Mouse (Mus musculus) lung, postnatal 4 days (tissue): ENCODE measurements at regions not wholly inside any gene's neighbourhood (a gene's known extent, or its start where the extent isn't known, plus 50 kb on each side); places are given as distances from the start of the nearest gene placed in this dataset.

Experiments used
- DNase-seq, 2 experiments: peaks; one replicate each; pipeline ENCODE4 v3.0.0; 2021

- peak in 1 of 2 experiments; percentile 24 for DNase-seq
Observed at GRCm38 (mm10) chr5:90164434-90164833, 59.4 kb downstream of the Cox18 start.

- no peak for DNase-seq
Observed at GRCm38 (mm10) chr5:90163033-90163859, 60.6 kb downstream of the Cox18 start.

- DNase-seq = no peak
Observed at GRCm38 (mm10) chr5:90160281-90160680, 63.5 kb downstream of the Cox18 start.

DNA sequence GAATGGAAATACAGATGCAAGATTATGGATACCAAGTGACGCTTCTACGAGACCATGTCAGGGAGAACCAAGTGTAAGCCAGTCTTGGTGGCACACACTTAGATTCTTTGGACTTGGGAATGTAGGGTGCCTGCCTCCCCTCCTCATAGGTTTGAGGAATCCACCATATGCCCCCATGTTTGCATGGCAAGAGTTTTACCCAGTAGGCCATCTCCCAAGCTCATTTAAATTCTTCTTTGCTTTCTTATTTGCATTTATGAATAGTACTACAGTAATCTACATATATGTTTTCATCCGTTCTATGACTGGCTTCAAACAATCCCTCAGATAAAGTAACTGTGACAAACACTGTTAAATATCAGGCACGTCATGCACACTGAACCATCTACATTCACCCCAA is 67.3 kb downstream of the Cox18 start:
- DNase-seq = no peak

DNA sequence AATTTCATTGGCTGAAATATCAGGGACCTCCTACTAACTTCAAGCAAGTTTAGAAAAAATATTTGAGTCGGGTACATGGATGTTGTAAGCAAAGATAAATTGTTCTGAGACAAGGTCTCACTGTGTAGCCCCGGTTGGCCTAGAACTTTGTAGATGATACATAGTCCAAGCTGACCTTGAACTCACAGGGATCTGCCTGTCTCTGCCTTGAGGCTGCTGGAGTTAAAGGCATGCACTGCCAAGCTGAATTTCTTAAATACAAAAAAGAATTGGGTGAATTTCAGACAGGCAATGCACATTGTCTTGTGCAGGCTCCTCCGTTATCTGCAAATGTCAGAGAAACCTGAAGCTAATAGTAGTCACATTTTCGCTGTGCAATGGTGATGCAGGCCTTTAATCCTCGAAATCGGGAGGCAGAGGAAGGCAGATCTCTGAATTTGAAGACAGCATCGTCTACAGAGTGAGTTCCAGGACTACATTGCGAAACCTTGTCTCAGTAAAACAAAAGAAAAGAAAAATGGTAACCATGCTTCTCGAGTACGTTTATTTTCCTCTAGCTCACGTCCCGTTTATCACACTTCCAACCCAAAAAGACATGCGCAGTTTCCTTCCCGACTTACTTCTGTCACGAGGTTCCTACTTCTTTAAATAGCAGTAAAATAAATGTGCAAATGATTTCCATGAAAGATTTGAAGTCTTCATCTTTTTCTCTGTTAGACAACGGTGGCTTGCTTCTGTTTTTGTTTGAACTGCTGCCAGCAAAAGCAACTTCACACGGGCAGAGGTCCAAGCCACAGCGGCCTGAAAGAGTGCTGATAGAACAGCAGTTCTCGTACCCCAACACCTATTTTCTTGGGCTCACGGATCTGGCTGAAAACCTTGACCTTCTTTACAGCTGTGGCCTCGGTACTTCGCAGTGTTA is 73.9 kb downstream of the Cox18 start:
- peak in 1 of 2 experiments; percentile 6 for DNase-seq

- DNase-seq = no peak
Observed at GRCm38 (mm10) chr5:90135971-90136370, 87.8 kb downstream of the Cox18 start.

- no peak for DNase-seq
Observed at GRCm38 (mm10) chr5:90107036-90107435, 116.8 kb downstream of the Cox18 start.

DNA sequence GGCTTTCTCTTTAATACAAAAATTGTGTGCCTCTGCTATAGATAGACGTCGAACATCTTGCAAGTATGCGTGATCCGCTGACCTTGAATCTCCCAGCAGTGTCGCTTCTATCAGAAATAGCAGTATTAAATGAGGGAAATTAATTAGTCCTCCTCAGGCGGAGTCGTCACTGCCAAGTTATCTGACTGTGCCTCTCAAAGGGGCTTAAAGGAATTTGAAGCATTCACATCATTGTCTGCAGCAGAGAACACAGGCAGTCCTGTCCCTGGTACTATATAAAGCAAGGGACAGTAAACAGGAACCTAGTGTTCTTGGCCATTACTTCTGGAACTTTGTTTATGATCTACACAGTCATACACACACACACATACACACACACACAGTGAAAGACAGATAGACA is 119.1 kb downstream of the Cox18 start:
- no peak for DNase-seq

DNA sequence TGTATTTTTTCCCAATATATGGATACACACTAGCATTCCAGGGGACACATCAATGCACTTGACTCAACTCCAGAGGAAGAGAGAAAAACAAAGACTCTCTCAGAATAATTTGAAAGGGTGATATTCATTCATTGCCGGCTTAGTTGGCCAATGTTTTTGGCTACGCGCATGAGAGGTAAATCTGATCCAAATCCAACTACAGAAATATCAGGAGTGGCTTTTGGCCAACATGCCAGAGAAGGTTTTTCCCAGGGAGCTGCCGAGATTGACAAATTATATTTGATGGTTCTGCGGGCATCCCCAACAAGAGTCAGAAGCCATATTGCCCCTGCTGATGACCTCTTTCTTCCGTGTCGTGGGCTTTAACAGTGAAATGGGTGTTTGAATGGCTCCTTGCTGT is 135.3 kb downstream of the Cox18 start:
- no peak for DNase-seq

GRCm38 (mm10) chr5:90086491-90086890 is 137.3 kb downstream of the Cox18 start:
- no peak for DNase-seq

DNA sequence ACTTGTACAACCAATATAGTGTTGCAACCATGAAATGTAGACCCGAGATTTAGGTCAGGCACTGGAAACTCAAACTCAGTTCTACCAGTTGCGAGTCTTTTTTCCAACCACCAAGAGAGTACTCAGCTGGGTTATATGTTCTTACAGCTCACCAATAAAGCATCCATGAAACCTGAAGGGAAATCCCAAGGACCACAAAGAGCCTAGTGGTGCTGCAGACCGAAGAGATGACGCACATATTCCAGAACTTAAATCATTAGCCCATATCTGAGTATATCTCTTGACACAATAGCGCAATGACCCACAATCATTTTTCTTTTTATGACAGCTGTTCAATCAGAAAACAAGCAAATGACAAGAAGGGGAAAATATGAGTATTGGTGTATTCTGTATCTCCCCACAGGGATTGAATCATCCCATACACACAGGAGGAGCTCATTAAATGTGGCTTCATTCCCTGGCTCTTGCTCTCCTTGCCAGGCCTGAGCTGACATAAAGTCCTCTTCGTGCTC is 146.7 kb downstream of the Cox18 start:
- no peak for DNase-seq

DNA sequence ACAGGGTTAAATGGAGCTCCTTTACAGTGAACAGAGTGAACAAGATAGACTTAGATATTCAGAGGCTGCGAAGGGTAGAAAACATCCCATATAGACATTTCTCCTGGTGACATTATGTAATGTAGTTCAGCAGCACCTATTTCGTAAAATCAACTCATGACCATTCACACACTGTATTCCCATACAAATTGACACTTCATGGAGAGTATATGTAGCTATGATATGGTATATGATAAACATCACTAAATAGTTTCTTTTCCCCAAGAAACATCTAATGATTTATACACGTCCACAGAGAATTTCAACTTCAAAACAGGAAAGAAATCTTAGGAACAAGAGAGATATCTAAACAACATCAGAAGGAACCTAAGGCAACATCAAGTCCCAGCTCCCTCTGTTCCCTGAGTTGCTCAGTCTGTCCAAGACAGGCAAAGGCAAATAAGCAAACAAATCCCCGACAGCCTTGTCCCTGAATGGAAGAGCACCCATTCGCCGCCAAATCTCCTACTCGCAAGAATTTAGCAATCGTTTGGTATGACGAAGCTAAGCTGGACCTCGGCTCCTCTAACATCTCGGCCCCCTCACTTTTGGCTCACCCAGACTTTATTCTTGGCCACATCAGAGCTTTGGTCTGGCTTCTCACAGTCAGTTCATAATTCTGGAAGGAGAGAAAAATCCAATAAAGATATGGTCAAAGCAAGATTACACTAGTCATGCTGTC is 148.0 kb downstream of the Cox18 start:
- DNase-seq = peak; percentile 11 to 45

GRCm38 (mm10) chr5:90071806-90072205 is 152.0 kb downstream of the Cox18 start:
- no peak for DNase-seq

DNA sequence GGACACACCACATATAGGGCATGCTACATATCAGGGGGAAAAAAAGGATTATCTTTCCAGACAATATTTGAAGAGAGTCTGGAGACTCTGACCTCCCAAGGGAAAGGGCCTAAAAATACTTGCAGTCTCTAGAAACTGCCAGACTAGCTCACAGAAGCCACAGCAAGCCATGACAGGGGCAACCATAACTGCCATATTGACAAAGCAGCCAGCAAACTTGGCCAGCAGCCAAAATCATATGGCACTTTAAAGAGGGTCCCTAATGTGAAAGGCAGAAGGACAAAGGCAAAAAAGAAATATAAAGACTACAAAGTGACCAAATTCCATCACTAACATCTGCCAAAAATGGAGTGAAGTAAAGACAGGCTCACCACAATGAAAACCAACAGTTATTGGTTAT is 155.2 kb downstream of the Cox18 start:
- no peak for DNase-seq

DNA sequence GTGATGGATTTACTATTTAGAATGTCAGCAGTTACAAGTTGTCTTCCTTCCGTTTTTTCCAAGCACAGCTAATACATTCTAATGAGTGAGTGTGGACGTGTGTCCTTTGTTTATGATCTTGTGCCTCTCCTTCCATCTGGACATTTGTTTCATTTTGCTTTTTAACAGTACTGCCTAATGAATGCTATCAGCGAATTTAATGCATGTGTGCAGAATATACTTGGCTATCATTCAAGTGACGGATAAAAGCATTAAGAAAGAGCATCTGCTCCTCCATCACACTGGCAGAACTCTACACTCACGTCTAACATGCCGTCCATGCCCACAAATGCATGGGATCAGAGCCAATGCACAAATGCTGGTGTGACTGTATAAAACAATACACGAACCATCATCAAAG is 156.0 kb downstream of the Cox18 start:
- DNase-seq = no peak

GRCm38 (mm10) chr5:90065884-90066615 is 157.8 kb downstream of the Cox18 start:
- DNase-seq = no peak

GRCm38 (mm10) chr5:90055686-90056085 is 168.1 kb downstream of the Cox18 start:
- peak in 1 of 2 experiments; percentile 5 for DNase-seq

DNA sequence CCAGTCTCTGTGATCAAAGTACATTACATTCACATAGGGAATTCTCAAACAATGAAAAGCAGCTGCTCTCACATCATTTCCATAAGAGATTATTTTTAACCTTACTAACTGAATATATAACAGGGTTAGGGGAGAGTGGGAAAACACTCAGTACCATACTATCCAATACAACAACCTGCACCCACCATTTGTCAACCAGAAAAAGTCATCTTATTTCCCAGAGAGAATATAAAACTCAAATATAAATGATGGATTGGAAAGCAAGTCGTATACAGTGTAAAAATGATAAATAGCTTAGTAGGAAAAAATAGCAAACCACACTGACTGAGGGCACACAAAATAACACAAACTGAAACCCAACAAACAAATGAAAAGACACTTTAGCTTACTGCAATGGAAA is 169.4 kb upstream of the Adamts3 start:
- DNase-seq = no peak

- DNase-seq = no peak
Observed at GRCm38 (mm10) chr5:90049856-90050255, 166.7 kb upstream of the Adamts3 start.

- no peak for DNase-seq
Observed at GRCm38 (mm10) chr5:90042781-90043180, 159.6 kb upstream of the Adamts3 start.

DNA sequence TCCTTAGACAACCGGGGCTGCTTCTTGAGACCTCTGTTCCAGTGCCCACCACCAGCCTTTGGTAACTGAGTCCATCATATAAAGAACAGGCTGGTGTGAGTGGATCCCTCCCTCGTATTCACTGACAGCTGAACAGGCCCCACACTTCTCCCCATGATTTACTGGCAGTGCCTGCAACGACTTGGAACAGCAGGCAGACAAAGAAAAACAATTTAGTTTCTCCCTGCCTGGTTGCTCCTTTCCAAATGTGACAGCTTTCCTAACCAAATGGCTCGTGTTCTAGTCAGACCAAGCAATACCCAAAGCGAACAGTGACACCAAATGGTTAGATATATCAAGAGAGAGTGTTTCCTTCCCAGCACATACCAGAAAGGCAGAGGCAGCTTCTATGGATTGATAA is 150.0 kb upstream of the Adamts3 start:
- DNase-seq = peak in 1 of 2 experiments; percentile 4

GRCm38 (mm10) chr5:90030737-90031136 is 147.6 kb upstream of the Adamts3 start:
- no peak for DNase-seq
